Mouse (Mus musculus) lung, embryonic 16.5 days (tissue): Measurements from ENCODE around the gene Zfp980. TPM values are rescaled to one million over a fixed set of nuclear protein-coding genes. Genes with fewer than 3 reads are reported as not detected.
"Not testable (repeated sequence)": the region's sequence is repeated elsewhere in the genome, so short reads cannot be mapped to it uniquely, and the experiment has no call there.

Experiments used
- ATAC-seq: fragments of 200-750 bp; cut with Nextera tagmentation; 2 replicates; pipeline ENCODE4 v1.8.0; 2017; ENCODE audit warnings: low read depth, mild to moderate bottlenecking, moderate library complexity
- H3K27ac ChIP-seq: fragments of 300-500 bp; sonication (generic); 2 replicates; pipeline ENCODE4 v1.5.1; 2014; ENCODE audit warnings: mild to moderate bottlenecking, control low read depth, low read length
- H3K27me3 ChIP-seq: fragments of 300-500 bp; sonication (generic); 2 replicates; pipeline ENCODE4 v1.6.1; 2014; ENCODE audit warnings: low read depth, low read length, mixed read lengths; ENCODE audit not compliant: control insufficient read depth, insufficient read depth
- H3K36me3 ChIP-seq: fragments of 300-500 bp; sonication (generic); 2 replicates; pipeline ENCODE4 v1.6.1; 2014; ENCODE audit warnings: low read length; ENCODE audit not compliant: control insufficient read depth, insufficient read depth
- H3K4me1 ChIP-seq: fragments of 300-500 bp; sonication (generic); replicated peaks from 2 replicates; pipeline ENCODE4 v1.6.1; 2014; ENCODE audit warnings: low read length, mixed read lengths; ENCODE audit not compliant: control insufficient read depth, insufficient read depth
- H3K4me2 ChIP-seq: fragments of 300-500 bp; sonication (generic); 2 replicates; pipeline ENCODE4 v1.6.1; 2014; ENCODE audit warnings: low read depth, low read length, control low read depth
- H3K4me3 ChIP-seq: fragments of 300-500 bp; sonication (generic); 2 replicates; pipeline ENCODE4 v1.5.1; 2014; ENCODE audit warnings: mild to moderate bottlenecking, low read length, control low read depth
- H3K9ac ChIP-seq: fragments of 300-500 bp; sonication (generic); 2 replicates; pipeline ENCODE4 v1.6.1; 2014; ENCODE audit warnings: low read length, control low read depth
- H3K9me3 ChIP-seq: fragments of 300-500 bp; sonication (generic); 2 replicates; pipeline ENCODE4 v1.6.1; 2016; ENCODE audit warnings: low read length; ENCODE audit not compliant: control insufficient read depth
- WGBS: fragments of 180-500 bp; shearing (Covaris S2); extraction: QIAGEN DNeasy Blood & Tissue Kit; methylation state at CpG from one replicate; pipeline ENCODE4 v1.1.7; 2014; 5-methylcytosine and 5-hydroxymethylcytosine counted together
- polyA plus RNA-seq: library from polyadenylated mRNA; unstranded; fragments of >200 nt; fragmentation: Nextera tagmentation; extraction: Ambion mirVana; gene quantifications from 2 replicates; pipeline ENCODE4 v1.2.1, GENCODE M21; 2015

Zfp980 gene
- polyA plus RNA-seq, result not detected in 2 replicates

- H3K4me1 ChIP-seq, H3K9ac ChIP-seq, H3K9me3 ChIP-seq, ATAC-seq, H3K4me3 ChIP-seq, H3K4me2 ChIP-seq, H3K27ac ChIP-seq, H3K36me3 ChIP-seq, H3K27me3 ChIP-seq: not testable (repeated sequence)
- 68% methylated on average over 3 of the region's 3 CpGs for WGBS
Measured at GRCm38 (mm10) chr4:145670385-145670784, at the start of gene Zfp980. Zfp980 (plus strand) TSS chr4:145670685.

GRCm38 (mm10) chr4:145640416-145641185 lies 29.9 kb upstream of the Zfp980 start:
- not testable (repeated sequence) for H3K27ac ChIP-seq, H3K4me2 ChIP-seq, ATAC-seq, H3K4me3 ChIP-seq, H3K9me3 ChIP-seq, H3K27me3 ChIP-seq, H3K36me3 ChIP-seq, H3K9ac ChIP-seq, H3K4me1 ChIP-seq
- WGBS, result 21% methylated on average over 65 of the region's 83 CpGs

GRCm38 (mm10) chr4:145674286-145674780 lies 3.8 kb downstream of the Zfp980 start:
- H3K4me3 ChIP-seq, H3K4me2 ChIP-seq, H3K4me1 ChIP-seq, H3K9me3 ChIP-seq, H3K36me3 ChIP-seq, H3K27me3 ChIP-seq, H3K27ac ChIP-seq, H3K9ac ChIP-seq, ATAC-seq: not testable (repeated sequence)
- 49% methylated on average over 2 of the region's 2 CpGs for WGBS

- not testable (repeated sequence) for H3K27me3 ChIP-seq, H3K4me2 ChIP-seq, ATAC-seq, H3K9me3 ChIP-seq, H3K9ac ChIP-seq, H3K4me1 ChIP-seq, H3K4me3 ChIP-seq, H3K27ac ChIP-seq, H3K36me3 ChIP-seq
- WGBS, result 75% methylated on average over 3 of the region's 3 CpGs
Measured at GRCm38 (mm10) chr4:145680217-145680616, 9.7 kb downstream of the Zfp980 start.

- not testable (repeated sequence) for H3K27me3 ChIP-seq, H3K36me3 ChIP-seq, H3K9ac ChIP-seq, ATAC-seq, H3K4me1 ChIP-seq, H3K9me3 ChIP-seq, H3K4me3 ChIP-seq, H3K27ac ChIP-seq, H3K4me2 ChIP-seq
- 38% methylated on average over 1 of the region's 1 CpGs for WGBS
Measured at GRCm38 (mm10) chr4:145680672-145681387, 10.3 kb downstream of the Zfp980 start.

- 82% methylated on average over 8 of the region's 11 CpGs for WGBS
Measured at GRCm38 (mm10) chr4:145682021-145682420, 11.5 kb downstream of the Zfp980 start.

GRCm38 (mm10) chr4:145683024-145683766 lies 12.7 kb downstream of the Zfp980 start:
- H3K36me3 ChIP-seq, H3K27ac ChIP-seq, H3K4me1 ChIP-seq, H3K4me3 ChIP-seq, H3K27me3 ChIP-seq, H3K9ac ChIP-seq, H3K4me2 ChIP-seq, H3K9me3 ChIP-seq, ATAC-seq: not testable (repeated sequence)
- WGBS, result 74% methylated on average over 3 of the region's 3 CpGs

More at GRCm38 (mm10) chr4:145682021-145682420, 11.5 kb downstream of the Zfp980 start:
- H3K4me1 ChIP-seq, H3K9me3 ChIP-seq, H3K27ac ChIP-seq, H3K4me3 ChIP-seq, H3K9ac ChIP-seq, ATAC-seq, H3K36me3 ChIP-seq, H3K27me3 ChIP-seq, H3K4me2 ChIP-seq: not testable (repeated sequence)

- ATAC-seq, H3K27me3 ChIP-seq, H3K27ac ChIP-seq, H3K4me2 ChIP-seq, H3K4me1 ChIP-seq, H3K9ac ChIP-seq, H3K9me3 ChIP-seq, H3K4me3 ChIP-seq, H3K36me3 ChIP-seq: not testable (repeated sequence)
- WGBS, result 22% methylated on average over 1 of the region's 2 CpGs
Measured at GRCm38 (mm10) chr4:145686061-145686460, 15.6 kb downstream of the Zfp980 start.
